Mouse (Mus musculus): Measurements from ENCODE around the gene Pdss2. TPM values are rescaled to one million over a fixed set of nuclear protein-coding genes. Genes with fewer than 3 reads are reported as not detected.

Pdss2 gene
- polyA plus RNA-seq, 1 experiment from 2014 or later = 14.8 TPM

DNA sequence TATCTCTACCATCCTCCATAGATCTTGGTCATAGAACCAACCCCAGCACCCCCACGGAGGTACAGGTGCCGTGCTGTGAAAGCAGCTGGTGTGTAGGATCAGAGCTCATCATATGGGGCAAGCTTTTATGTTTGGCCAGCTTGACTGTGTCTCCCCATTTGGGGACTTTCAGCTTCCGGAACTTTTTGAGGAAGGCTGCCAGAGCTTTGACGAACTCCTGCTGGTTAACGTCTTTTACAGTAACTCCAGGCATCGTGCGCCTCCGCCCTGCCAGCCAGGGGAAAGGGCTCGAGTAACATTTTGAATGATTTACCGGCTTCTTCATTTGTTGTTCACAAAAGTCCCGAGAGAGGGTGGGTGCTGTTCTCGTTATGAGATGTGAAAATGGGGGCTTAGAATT is 152.4 kb downstream of the Pdss2 start:
- no peak for DNase-seq (ENCODE audit: low spot score)
- no peaks in the 10 kb centered on the region for H3K36me3 ChIP-seq
- H3K4me1 ChIP-seq = peaks cover 13% of the 10 kb centered on the region; the same call in 1 of the 2 replicates
- WGBS = 88% methylated on average over 12 of the region's 12 CpGs
- no peaks in the 10 kb centered on the region for H3K27me3 ChIP-seq (ENCODE audit: low read depth, poor library complexity, severe bottlenecking)
- H3K9me3 ChIP-seq (replicated peaks) = no peaks in the 10 kb centered on the region
- no peak overlapping the region for H3K4me3 ChIP-seq
- no peak overlapping the region for H3K27ac ChIP-seq

DNA sequence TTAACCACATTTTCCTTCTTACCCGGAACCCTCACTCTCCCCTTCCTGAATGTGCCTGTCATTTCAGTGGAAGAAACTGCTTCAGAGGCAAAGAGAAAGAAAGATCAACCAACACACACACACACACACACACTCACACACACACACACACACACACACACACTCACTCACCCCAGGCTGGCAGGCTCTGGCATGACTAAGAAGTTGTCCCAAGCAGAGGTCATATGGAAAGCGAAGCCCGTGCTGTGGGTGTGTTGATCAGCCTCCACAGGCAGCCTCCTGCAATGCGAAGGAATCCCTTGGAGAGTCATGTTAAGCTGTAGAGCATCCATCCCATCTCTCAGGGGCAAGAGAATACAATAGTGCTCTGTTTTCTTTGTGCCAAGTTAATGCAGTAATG is 154.0 kb downstream of the Pdss2 start:
- 93% methylated on average over 4 of the region's 4 CpGs for WGBS
- no peaks in the 10 kb centered on the region for H3K27me3 ChIP-seq (ENCODE audit: low read depth, poor library complexity, severe bottlenecking)
- no peaks in the 10 kb centered on the region for H3K9me3 ChIP-seq (replicated peaks)
- H3K27ac ChIP-seq = no peak overlapping the region
- H3K4me1 ChIP-seq = peaks cover 13% of the 10 kb centered on the region; the same call in 1 of the 2 replicates
- DNase-seq (ENCODE audit: low spot score) = no peak
- H3K4me3 ChIP-seq = no peak overlapping the region
- H3K36me3 ChIP-seq = no peaks in the 10 kb centered on the region

DNA sequence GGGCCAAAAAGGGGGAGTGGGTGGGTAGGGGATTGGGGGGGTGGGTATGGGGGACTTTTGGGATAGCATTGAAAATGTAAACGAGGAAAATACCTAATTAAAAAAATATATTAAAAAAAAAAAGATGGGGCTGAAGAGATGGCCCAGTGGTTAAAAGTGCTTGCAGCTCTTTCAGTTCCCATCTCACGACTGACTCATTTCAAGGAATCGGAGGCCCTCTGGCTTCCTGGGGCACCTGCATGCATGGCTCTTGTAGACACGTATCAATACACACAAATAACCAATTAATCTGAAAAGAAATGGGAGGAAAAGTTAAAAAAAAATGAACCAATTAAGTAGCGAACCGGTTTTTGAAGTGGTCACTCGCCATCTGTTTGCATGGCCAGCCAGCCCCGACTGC is 155.5 kb downstream of the Pdss2 start:
- peaks cover 13% of the 10 kb centered on the region; the same call in 1 of the 2 replicates for H3K4me1 ChIP-seq
- WGBS = 87% methylated on average over 8 of the region's 8 CpGs
- H3K9me3 ChIP-seq (replicated peaks) = no peaks in the 10 kb centered on the region
- DNase-seq (ENCODE audit: low spot score) = no peak
- H3K36me3 ChIP-seq = no peaks in the 10 kb centered on the region
- H3K27ac ChIP-seq = no peak overlapping the region
- H3K4me3 ChIP-seq = no peak overlapping the region
- H3K27me3 ChIP-seq (ENCODE audit: low read depth, poor library complexity, severe bottlenecking) = no peaks in the 10 kb centered on the region

DNA sequence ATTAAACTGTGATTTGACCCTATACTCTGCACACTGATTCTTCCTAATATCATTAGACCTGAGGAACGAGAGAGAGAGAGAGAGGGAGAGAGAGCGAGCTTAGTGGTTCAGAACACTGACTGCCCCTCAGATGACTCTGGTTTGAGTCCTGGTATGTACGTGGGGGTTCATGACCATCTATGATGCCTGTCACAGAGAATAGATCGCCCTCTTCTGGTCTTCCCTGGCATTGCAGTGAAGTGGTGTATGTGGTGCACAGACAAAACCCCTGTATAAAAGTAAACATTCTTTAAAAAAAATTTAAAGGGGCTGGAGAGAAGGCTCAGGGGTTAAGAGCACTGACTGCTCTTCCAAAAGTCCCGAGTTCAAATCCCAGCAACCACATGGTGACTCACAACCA is 157.0 kb downstream of the Pdss2 start:
- DNase-seq (ENCODE audit: low spot score) = peak; percentile 49
- no peak overlapping the region for H3K27ac ChIP-seq
- H3K4me1 ChIP-seq = peaks cover 5% of the 10 kb centered on the region; the same call in 1 of the 2 replicates
- H3K27me3 ChIP-seq (ENCODE audit: low read depth, poor library complexity, severe bottlenecking) = no peaks in the 10 kb centered on the region
- no peaks in the 10 kb centered on the region for H3K36me3 ChIP-seq
- WGBS = 52% methylated on average over 5 of the region's 5 CpGs
- H3K4me3 ChIP-seq = no peak overlapping the region
- no peaks in the 10 kb centered on the region for H3K9me3 ChIP-seq (replicated peaks)

DNA sequence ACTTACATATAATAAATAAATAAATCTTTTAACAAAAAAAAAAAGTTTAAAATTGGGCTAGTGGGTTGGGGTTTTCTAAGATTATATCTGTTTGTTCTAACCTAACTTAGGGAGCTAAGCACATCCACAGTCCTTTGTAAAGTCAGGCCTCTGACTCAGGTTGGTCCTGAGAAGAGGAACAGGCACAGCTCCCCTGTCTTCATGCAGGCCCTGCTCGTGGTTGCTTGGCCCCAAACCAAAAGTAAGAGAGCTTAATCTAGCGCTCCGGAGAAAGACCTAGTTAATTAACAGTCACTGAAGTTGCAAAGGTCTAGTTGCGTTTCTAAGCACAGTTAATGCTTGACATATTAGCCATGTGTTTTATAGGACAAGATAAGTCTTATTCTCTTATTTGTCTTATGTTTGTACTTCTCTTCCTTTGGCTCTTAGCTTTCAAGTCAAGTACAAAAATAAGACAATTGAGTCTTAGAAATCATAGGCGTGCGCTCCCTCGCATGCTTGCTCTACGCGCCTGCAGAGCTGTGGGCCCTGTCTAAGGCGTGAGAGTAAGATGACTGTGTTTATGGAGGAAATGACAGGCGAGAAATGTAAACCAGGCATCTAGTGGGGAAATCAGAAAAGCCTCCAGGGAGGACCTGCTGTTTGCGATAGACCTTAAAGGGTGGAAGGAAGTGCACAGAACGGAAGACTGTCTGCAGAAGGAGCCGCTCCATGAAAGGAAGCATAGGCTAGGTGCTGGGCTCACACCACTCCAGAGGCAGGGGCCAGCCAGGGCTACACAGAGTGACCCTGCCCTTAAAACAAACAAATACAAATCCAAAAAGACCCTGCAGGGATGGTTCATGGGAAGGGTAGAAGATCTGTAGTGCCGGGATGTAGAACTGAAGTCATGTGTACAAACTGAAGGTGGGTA is 157.7 kb downstream of the Pdss2 start:
- Histone ChIP-seq H3K9me3 (replicated peaks) (no peaks in the 10 kb centered on the region), H3K4me1 (no peaks in the 10 kb centered on the region), H3K27ac (no peak overlapping the region), H3K27me3 (ENCODE audit: low read depth, poor library complexity, severe bottlenecking) (no peaks in the 10 kb centered on the region), H3K36me3 (no peaks in the 10 kb centered on the region), H3K4me3 (no peak overlapping the region)
- DNase-seq (ENCODE audit: low spot score) = no peak
- 88% methylated on average over 15 of the region's 15 CpGs for WGBS

DNA sequence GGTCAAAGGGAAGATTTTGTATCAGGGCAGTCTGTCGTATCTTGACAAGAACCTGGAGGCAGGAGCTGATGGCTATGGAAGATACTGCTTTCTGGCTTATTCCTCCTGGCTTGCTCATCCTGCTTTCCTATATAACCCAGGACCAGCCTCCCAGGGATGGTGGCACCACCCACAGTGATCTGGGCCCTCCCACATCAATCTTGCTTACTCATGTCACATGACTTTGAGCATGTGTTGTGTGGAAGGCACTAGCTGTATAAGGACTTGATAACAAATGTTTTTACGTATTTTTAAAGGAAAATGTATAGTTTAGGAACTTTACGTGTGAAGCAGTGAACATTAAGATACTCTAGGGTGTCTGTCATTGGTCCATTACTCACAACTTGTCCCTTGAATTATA is 161.4 kb downstream of the Pdss2 start:
- 88% methylated on average over 3 of the region's 3 CpGs for WGBS
- no peaks in the 10 kb centered on the region for H3K4me1 ChIP-seq
- no peak for DNase-seq (ENCODE audit: low spot score)

DNA sequence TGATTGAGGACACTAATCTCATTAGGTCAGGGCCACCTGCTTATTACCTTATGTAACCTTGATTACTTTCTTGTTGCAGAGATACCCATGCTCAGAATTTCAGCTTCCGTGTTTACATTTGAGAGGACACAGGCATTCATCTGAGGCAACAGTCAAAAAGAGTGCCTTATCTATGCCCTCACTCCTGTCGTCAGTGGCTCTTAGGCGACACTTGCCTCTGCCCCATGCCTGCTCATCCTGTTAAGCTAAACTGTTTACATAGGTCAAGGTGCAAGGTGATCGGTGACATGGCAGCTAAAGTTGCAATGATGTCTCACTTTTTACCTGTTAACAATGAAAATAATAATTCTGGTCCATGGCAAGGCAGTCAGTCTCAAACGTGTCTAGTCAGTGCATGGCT is 163.3 kb downstream of the Pdss2 start:
- H3K9me3 ChIP-seq (replicated peaks) = no peaks in the 10 kb centered on the region
- WGBS = 84% methylated on average over 5 of the region's 5 CpGs
- H3K36me3 ChIP-seq = no peaks in the 10 kb centered on the region
- H3K27ac ChIP-seq = no peak overlapping the region
- H3K4me1 ChIP-seq = no peaks in the 10 kb centered on the region
- DNase-seq (ENCODE audit: low spot score) = no peak
- H3K4me3 ChIP-seq = no peak overlapping the region
- H3K27me3 ChIP-seq (ENCODE audit: low read depth, poor library complexity, severe bottlenecking) = no peaks in the 10 kb centered on the region

More for the DNA sequence above, 161.4 kb downstream of the Pdss2 start:
- Histone ChIP-seq H3K9me3 (replicated peaks) (no peaks in the 10 kb centered on the region), H3K27ac (no peak overlapping the region), H3K27me3 (ENCODE audit: low read depth, poor library complexity, severe bottlenecking) (no peaks in the 10 kb centered on the region), H3K36me3 (no peaks in the 10 kb centered on the region), H3K4me3 (no peak overlapping the region)

DNA sequence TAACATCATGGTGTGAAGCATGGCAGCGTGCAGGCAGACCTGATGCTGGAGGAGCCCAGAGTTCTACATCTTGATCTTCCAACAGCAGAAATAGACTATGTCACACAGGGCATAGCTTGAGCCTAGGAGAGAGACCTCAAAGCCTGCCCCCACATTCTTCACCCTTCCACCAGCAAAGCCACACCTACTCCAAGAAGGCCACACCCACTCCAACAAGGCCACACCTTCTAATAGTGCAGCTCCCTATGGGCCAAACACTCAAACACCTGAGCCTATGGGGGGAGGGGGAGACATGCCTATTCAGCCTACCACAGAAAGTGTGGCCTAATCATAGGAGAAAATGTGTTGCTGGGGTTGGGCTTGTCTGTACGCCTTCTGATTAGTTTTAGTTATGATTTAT is 171.6 kb downstream of the Pdss2 start:
- H3K27me3 ChIP-seq (ENCODE audit: low read depth, poor library complexity, severe bottlenecking) = no peaks in the 10 kb centered on the region
- no peaks in the 10 kb centered on the region for H3K4me1 ChIP-seq
- no peaks in the 10 kb centered on the region for H3K9me3 ChIP-seq (replicated peaks)
- DNase-seq (ENCODE audit: low spot score) = no peak
- H3K36me3 ChIP-seq = peaks cover 14% of the 10 kb centered on the region
- 98% methylated on average over 2 of the region's 2 CpGs for WGBS
- no peak overlapping the region for H3K4me3 ChIP-seq
- no peak overlapping the region for H3K27ac ChIP-seq

DNA sequence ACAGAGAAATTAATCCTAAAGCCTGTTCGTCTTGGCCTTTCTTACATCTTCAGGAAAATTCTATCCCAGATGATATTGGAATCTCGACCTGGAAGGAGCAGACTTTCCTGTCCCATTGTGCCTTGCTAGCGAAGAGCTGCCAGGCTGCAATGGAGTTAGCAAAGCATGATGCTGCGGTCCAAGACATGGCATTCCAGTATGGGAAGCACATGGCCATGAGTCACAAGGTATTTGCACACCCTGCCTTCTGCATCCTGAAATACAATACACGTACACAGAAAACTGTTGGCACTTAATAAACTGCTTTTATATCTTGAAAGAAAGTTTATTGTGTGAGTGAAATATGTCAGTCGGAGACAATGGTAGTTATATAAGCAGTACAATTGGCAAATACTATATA is 172.5 kb downstream of the Pdss2 start:
- no peak overlapping the region for H3K4me3 ChIP-seq
- peaks cover 16% of the 10 kb centered on the region for H3K36me3 ChIP-seq
- no peak for DNase-seq (ENCODE audit: low spot score)
- no peaks in the 10 kb centered on the region for H3K27me3 ChIP-seq (ENCODE audit: low read depth, poor library complexity, severe bottlenecking)
- no peaks in the 10 kb centered on the region for H3K9me3 ChIP-seq (replicated peaks)
- H3K27ac ChIP-seq = no peak overlapping the region
- no peaks in the 10 kb centered on the region for H3K4me1 ChIP-seq
- WGBS = 92% methylated on average over 6 of the region's 6 CpGs

DNA sequence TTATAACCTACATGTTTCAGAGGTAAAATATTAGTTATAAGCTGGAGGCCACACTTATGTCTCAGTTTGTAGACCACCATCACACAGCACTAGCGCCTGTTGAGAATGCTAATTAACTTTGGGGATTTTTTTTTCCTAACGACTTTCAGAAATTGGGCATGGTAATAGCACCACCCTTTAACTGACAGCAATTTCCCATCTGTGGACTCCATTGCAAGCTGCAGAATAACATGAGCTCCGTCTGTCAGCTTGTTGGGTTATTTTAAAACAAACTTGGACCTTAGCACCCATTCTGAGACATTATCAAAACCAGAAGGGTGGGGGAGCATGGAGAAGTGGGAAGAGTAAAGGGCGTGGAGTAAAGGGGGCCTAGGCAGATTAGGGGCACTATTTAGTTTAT is 174.5 kb downstream of the Pdss2 start:
- 86% methylated on average over 4 of the region's 4 CpGs for WGBS
- no peak overlapping the region for H3K27ac ChIP-seq
- H3K4me3 ChIP-seq = no peak overlapping the region
- no peaks in the 10 kb centered on the region for H3K9me3 ChIP-seq (replicated peaks)
- no peaks in the 10 kb centered on the region for H3K27me3 ChIP-seq (ENCODE audit: low read depth, poor library complexity, severe bottlenecking)
- no peak for DNase-seq (ENCODE audit: low spot score)
- H3K36me3 ChIP-seq = peaks cover 16% of the 10 kb centered on the region
- no peaks in the 10 kb centered on the region for H3K4me1 ChIP-seq

DNA sequence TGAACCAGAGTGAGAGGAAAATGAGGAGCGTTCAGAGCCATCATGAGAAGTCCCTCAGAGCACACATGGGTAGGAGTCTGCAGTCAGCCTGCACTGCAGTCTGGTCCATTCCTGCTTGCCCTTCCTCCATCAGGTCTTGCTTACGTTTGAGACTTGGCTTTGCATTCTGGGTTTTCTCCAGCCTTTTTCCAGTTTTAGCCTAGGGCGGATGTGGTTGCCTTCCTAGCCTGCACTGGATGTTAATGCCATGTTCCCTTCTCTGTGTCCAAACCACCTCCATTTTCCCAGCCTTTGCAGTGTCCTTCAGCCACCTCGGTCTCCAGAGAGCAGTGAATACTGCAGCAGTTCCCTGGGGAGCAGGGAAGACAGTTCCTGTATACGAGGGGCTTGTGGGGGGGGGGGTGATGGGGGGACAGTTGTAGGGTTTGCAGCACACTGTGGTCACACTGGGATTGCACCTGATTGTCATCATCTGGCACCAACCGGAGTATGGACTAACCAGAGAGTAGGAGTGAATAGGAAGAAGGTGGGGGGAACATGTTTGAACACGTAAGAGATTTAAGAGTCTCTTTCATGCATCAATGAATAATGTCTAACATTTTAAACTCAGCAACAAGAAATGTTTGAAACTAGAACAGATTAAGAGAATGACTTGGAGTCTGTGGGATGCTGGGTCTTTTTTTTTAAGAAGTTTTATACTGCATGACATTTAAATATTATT is 178.5 kb downstream of the Pdss2 start:
- peaks cover 16% of the 10 kb centered on the region for H3K36me3 ChIP-seq
- H3K27ac ChIP-seq = no peak overlapping the region
- H3K9me3 ChIP-seq (replicated peaks) = no peaks in the 10 kb centered on the region
- no peaks in the 10 kb centered on the region for H3K27me3 ChIP-seq (ENCODE audit: low read depth, poor library complexity, severe bottlenecking)
- 87% methylated on average over 7 of the region's 7 CpGs for WGBS
- DNase-seq (ENCODE audit: low spot score) = no peak
- no peaks in the 10 kb centered on the region for H3K4me1 ChIP-seq
- H3K4me3 ChIP-seq = no peak overlapping the region

DNA sequence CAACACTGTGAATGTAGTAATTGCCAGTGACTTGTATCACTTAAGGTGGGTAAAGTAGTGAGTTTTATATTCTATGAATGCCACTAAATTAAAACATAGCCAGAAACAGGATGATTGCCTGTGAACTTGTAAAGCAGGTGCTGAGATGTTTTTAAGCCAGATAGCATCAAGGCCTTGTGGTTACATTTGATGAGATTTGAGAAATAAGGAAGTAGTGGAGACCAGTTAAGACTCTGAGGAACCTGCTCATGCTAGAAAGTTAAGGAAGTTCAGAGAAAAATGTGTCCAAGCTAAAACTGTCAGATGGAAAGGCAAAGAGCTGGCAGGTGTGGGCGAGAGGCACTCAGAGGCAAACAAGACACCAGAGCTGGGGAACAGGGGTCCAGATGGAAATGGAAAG is 184.8 kb downstream of the Pdss2 start:
- no peaks in the 10 kb centered on the region for H3K27me3 ChIP-seq (ENCODE audit: low read depth, poor library complexity, severe bottlenecking)
- H3K36me3 ChIP-seq = peaks cover 3% of the 10 kb centered on the region; the same call in 1 of the 2 replicates
- 93% methylated on average over 1 of the region's 1 CpGs for WGBS
- H3K4me3 ChIP-seq = no peak overlapping the region
- no peaks in the 10 kb centered on the region for H3K9me3 ChIP-seq (replicated peaks)
- no peaks in the 10 kb centered on the region for H3K4me1 ChIP-seq
- DNase-seq (ENCODE audit: low spot score) = no peak
- H3K27ac ChIP-seq = no peak overlapping the region

DNA sequence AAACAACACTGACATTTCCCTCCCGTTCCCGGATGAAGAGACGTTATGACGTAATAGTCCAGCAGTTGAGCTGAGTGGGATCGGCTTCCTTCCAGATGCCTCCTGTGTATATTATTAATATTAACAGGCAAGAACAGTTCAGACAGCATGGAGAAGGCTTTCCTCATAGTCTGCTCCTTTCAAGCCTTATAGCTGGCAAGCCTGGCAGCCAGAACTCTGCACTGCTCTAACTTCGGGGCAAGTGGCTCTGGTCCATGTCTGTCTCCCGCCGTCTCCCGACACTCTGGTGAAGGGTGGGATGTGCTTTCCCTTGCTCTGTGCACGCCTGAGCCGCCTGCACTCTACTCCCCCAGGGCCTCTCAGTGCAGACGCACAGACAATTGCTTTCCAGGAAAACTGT is 185.6 kb downstream of the Pdss2 start:
- no peak overlapping the region for H3K4me3 ChIP-seq
- no peaks in the 10 kb centered on the region for H3K27me3 ChIP-seq (ENCODE audit: low read depth, poor library complexity, severe bottlenecking)
- H3K9me3 ChIP-seq (replicated peaks) = no peaks in the 10 kb centered on the region
- peaks cover 3% of the 10 kb centered on the region; the same call in 1 of the 2 replicates for H3K36me3 ChIP-seq
- no peak overlapping the region for H3K27ac ChIP-seq
- DNase-seq (ENCODE audit: low spot score) = no peak
- H3K4me1 ChIP-seq = no peaks in the 10 kb centered on the region
- WGBS = 92% methylated on average over 12 of the region's 12 CpGs
